Mouse (Mus musculus): Measurements from ENCODE around the gene Zcchc7. TPM values are rescaled to one million over a fixed set of nuclear protein-coding genes. Genes with fewer than 3 reads are reported as not detected.

Zcchc7 gene
- polyA plus RNA-seq, 1 experiment: 43.4 TPM

DNA sequence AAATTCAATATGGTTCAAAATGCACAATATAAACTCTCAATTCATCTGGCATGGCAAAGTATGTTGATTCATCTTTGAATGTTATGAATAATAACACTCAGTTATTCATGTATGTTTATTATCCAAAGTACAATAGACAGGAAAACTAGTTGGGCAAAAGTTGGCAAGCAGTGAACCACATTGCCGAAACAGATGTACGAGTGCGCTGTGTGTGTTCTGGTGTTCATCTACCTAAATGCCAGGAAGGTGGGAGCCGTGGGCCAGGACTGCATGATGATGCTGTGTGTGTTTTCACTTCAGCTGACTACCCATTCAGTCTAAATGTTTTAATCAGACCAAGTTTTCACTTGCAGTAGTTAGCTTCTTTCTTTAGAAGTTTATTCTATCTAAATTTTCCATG lies 150.7 kb downstream of the Zcchc7 start:
- no peak overlapping the region for H3K4me3 ChIP-seq (replicated peaks; ENCODE audit: control insufficient read depth, low read depth, low read length)
- 73% methylated on average over 4 of the region's 4 CpGs for WGBS
- H3K27ac ChIP-seq (ENCODE audit: control insufficient read depth, insufficient read depth, low read depth, low read length, poor library complexity): peak overlapping the region; percentile 40; the same call in 1 of the 2 replicates
- no peaks in the 10 kb centered on the region for H3K4me1 ChIP-seq (ENCODE audit: control insufficient read depth, insufficient read depth, low read length)
- TF ChIP-seq POLR2A (IDR thresholded peaks at IDR 0.05; ENCODE audit: borderline replicate concordance, control insufficient read depth, low read depth, low read length) (no peak), CTCF (IDR thresholded peaks at IDR 0.05; ENCODE audit: control insufficient read depth, insufficient read depth, low read length) (no peak)

DNA sequence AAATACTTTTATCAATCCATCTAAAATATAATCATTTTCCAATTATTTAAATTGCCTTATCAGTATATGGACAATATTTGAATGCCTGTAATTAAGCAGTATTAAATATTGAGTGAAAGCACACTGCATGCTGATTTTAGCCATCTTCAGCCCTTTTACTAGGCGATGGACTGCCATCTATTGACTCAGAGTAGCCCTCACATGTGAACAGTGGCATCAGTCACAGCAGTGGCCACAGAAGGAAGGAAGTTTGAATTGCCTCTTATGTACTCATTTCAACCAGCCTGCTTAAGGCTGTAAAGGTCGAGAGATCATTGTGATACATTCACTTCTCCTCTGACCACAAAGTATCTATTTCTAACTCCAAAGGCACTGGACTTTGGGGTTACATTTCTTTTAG lies 154.4 kb downstream of the Zcchc7 start:
- Histone ChIP-seq H3K27ac (ENCODE audit: control insufficient read depth, insufficient read depth, low read depth, low read length, poor library complexity) (no peak overlapping the region), H3K4me3 (replicated peaks; ENCODE audit: control insufficient read depth, low read depth, low read length) (no peak overlapping the region), H3K4me1 (ENCODE audit: control insufficient read depth, insufficient read depth, low read length) (no peaks in the 10 kb centered on the region)
- TF ChIP-seq POLR2A (IDR thresholded peaks at IDR 0.05; ENCODE audit: borderline replicate concordance, control insufficient read depth, low read depth, low read length) (no peak), CTCF (IDR thresholded peaks at IDR 0.05; ENCODE audit: control insufficient read depth, insufficient read depth, low read length) (peak; percentile 47)
- 12% methylated on average over 2 of the region's 2 CpGs for WGBS

DNA sequence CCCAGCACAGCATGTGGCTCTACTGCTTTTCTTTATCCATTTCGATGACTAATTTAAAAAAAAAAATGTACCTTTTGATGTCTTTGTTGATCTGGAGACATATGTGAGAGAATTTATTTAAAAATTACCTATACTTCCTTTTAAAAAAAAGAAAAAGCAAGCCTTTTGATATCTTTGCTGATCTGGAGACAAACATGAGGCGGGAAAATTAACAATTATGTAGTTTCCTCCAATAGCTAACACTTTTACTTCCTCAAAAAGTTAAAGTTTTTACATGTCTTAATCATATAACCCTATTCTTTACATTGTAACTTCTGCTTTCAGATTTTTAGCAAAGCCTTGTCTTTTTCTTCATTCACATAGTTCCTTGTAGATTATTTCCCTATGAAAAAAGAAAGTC lies 155.2 kb downstream of the Zcchc7 start:
- no peak overlapping the region for H3K4me3 ChIP-seq (replicated peaks; ENCODE audit: control insufficient read depth, low read depth, low read length)
- no peak for TF ChIP-seq POLR2A (IDR thresholded peaks at IDR 0.05; ENCODE audit: borderline replicate concordance, control insufficient read depth, low read depth, low read length)
- no peak for TF ChIP-seq CTCF (IDR thresholded peaks at IDR 0.05; ENCODE audit: control insufficient read depth, insufficient read depth, low read length)
- WGBS: 62% methylated on average over 2 of the region's 2 CpGs
- H3K27ac ChIP-seq (ENCODE audit: control insufficient read depth, insufficient read depth, low read depth, low read length, poor library complexity): no peak overlapping the region
- no peaks in the 10 kb centered on the region for H3K4me1 ChIP-seq (ENCODE audit: control insufficient read depth, insufficient read depth, low read length)

DNA sequence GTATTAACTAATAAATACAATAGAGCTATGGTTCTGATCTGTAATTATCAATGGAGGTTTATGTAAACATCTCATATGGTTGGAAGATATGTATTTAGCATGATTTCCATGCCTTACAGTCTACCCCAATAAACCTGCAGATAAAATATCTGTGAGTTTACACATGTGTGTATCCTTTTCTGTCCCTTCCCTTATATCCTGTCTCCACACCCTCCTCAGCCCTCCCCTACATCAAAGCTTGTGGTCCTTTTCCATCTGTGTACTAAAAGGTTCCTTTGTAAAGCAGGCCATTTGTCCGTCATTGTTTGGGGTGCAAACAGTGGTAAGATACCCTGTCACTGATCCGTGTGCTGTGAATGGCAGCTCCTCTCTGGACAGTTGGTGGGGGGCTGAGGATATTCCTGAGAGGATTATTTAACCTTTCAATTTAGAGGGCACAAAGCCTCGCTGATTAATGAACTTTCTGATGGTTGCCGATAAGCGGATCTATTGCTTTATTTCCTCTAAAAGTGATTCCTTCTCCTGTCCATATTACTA lies 161.7 kb downstream of the Zcchc7 start:
- TF ChIP-seq CTCF (IDR thresholded peaks at IDR 0.05; ENCODE audit: control insufficient read depth, insufficient read depth, low read length): no peak
- no peak for TF ChIP-seq POLR2A (IDR thresholded peaks at IDR 0.05; ENCODE audit: borderline replicate concordance, control insufficient read depth, low read depth, low read length)
- Histone ChIP-seq H3K4me3 (replicated peaks; ENCODE audit: control insufficient read depth, low read depth, low read length) (no peak overlapping the region), H3K27ac (ENCODE audit: control insufficient read depth, insufficient read depth, low read depth, low read length, poor library complexity) (no peak overlapping the region), H3K4me1 (ENCODE audit: control insufficient read depth, insufficient read depth, low read length) (no peaks in the 10 kb centered on the region; the same call in 1 of the 2 replicates)
- WGBS: 81% methylated on average over 5 of the region's 5 CpGs

DNA sequence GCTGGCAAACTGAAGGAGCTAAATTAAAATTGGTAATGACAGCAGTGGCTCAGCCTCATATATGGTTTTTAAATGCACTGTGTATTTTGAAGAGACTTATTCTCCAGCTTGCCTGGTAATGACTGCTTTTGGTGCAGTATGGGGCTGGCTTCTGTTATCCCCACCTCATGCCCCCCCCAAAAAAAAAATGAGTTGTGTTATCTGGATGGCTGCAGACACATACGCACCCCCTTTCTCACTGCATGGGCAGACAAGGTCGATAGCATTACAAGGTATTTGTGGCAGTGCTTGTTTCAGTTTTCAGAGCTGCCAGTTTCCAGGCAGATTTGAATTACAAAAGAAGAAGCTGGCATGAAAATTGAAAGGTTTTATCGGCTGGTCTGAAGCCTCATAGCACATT lies 162.2 kb downstream of the Zcchc7 start:
- 54% methylated on average over 3 of the region's 3 CpGs for WGBS
- TF ChIP-seq POLR2A (IDR thresholded peaks at IDR 0.05; ENCODE audit: borderline replicate concordance, control insufficient read depth, low read depth, low read length): no peak
- no peak for TF ChIP-seq CTCF (IDR thresholded peaks at IDR 0.05; ENCODE audit: control insufficient read depth, insufficient read depth, low read length)
- H3K4me1 ChIP-seq (ENCODE audit: control insufficient read depth, insufficient read depth, low read length): no peaks in the 10 kb centered on the region; the same call in 1 of the 2 replicates
- H3K4me3 ChIP-seq (replicated peaks; ENCODE audit: control insufficient read depth, low read depth, low read length): no peak overlapping the region
- H3K27ac ChIP-seq (ENCODE audit: control insufficient read depth, insufficient read depth, low read depth, low read length, poor library complexity): peak overlapping the region; percentile 46; the same call in 1 of the 2 replicates

DNA sequence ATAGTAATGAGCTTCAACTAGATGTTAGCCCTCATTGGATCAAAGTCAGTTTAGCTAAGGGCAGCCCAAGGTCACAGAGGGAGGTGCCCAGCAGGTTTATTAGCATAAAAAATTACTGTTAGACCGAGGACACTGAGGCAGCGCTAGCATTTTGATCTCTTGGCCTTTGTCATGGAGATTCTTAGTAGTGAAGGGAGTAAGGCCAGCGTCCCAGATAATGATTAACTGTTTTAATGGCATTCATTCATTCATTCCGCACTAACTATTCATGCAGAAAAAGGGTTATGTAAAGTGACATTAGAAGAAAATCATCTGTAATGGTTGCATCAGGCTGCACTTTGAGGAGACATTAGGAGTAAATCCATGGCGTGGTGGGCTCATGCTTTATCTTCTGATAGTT lies 165.2 kb downstream of the Zcchc7 start:
- Histone ChIP-seq H3K27ac (ENCODE audit: control insufficient read depth, insufficient read depth, low read depth, low read length, poor library complexity) (no peak overlapping the region), H3K4me1 (ENCODE audit: control insufficient read depth, insufficient read depth, low read length) (no peaks in the 10 kb centered on the region; the same call in 1 of the 2 replicates), H3K4me3 (replicated peaks; ENCODE audit: control insufficient read depth, low read depth, low read length) (no peak overlapping the region)
- TF ChIP-seq CTCF (IDR thresholded peaks at IDR 0.05; ENCODE audit: control insufficient read depth, insufficient read depth, low read length): no peak
- no peak for TF ChIP-seq POLR2A (IDR thresholded peaks at IDR 0.05; ENCODE audit: borderline replicate concordance, control insufficient read depth, low read depth, low read length)
- 92% methylated on average over 5 of the region's 5 CpGs for WGBS

DNA sequence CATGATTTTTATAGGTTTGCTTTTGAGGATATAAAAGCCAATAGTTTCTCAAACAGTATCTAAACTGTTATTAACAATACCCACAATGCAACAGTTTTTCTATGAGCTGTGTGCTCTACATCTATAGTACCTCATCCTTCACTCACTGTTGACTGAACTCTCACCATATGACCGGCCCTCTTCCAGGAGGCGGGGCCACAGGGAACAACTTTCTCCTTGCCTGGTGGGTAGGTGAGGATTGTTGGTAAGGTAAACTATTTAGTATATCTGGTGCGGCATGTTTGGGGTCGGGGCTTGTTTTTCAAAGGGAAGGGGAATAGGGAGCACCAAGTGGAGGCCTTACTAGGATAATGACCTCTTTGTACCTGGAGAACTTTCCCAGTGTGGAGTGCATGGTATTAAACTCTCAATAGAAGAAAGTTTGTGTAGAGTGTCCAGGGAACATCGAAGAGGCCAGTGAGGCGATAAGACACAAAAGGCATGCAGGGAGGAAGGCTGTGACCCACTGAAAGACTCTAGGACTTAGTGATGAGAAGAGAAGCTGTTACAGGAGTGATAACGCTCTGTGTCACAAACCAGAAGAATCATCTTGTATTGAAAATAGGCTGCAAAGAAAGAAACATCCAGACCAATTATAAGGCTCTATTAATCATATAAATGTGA lies 166.9 kb downstream of the Zcchc7 start:
- no peak overlapping the region for H3K4me3 ChIP-seq (replicated peaks; ENCODE audit: control insufficient read depth, low read depth, low read length)
- H3K4me1 ChIP-seq (ENCODE audit: control insufficient read depth, insufficient read depth, low read length): no peaks in the 10 kb centered on the region
- 77% methylated on average over 7 of the region's 7 CpGs for WGBS
- H3K27ac ChIP-seq (ENCODE audit: control insufficient read depth, insufficient read depth, low read depth, low read length, poor library complexity): no peak overlapping the region
- TF ChIP-seq CTCF (IDR thresholded peaks at IDR 0.05; ENCODE audit: control insufficient read depth, insufficient read depth, low read length): no peak
- no peak for TF ChIP-seq POLR2A (IDR thresholded peaks at IDR 0.05; ENCODE audit: borderline replicate concordance, control insufficient read depth, low read depth, low read length)

DNA sequence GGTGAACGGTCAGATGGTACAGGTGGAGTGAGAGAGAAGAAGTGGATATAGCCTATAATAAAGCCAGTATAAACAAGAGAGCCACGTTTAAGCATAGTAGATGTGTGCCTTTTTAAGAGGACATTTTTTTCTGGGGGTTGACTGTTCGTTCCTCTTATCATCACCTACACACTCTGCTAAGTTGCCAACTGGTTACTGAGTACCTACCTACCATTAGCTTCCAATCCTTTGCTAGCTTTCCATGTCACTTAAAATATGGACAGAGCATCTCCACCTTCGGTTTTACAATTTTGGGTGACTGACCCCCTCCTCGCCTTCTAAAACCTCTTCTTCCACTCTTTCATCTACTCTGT lies 167.4 kb downstream of the Zcchc7 start:
- WGBS: 70% methylated on average over 5 of the region's 5 CpGs
- Histone ChIP-seq H3K4me1 (ENCODE audit: control insufficient read depth, insufficient read depth, low read length) (no peaks in the 10 kb centered on the region), H3K4me3 (replicated peaks; ENCODE audit: control insufficient read depth, low read depth, low read length) (no peak overlapping the region), H3K27ac (ENCODE audit: control insufficient read depth, insufficient read depth, low read depth, low read length, poor library complexity) (no peak overlapping the region)
- no peak for TF ChIP-seq CTCF (IDR thresholded peaks at IDR 0.05; ENCODE audit: control insufficient read depth, insufficient read depth, low read length)
- TF ChIP-seq POLR2A (IDR thresholded peaks at IDR 0.05; ENCODE audit: borderline replicate concordance, control insufficient read depth, low read depth, low read length): no peak

Data from bone marrow, adult 2 months (tissue).